Comparison of ENCODE assay signal across 12 mouse cellular contexts in genomic region chr12:108392254-108393044, GRCm38 (mm10). TPM values are rescaled to one million over a fixed set of nuclear protein-coding genes. Genes with fewer than 3 reads are reported as not detected.
DNase-seq lines count a peak whose midpoint lies in the region; ATAC-seq and TF ChIP-seq lines count a peak whose summit lies in the region.
"Had no signal": no experiment of that assay in that cellular context is flagged by ENCODE, and none has a peak within 500 bp of the region (broad histone marks: within the 10 kb centered on the region; RNA-seq: fewer than 3 reads in every experiment).

No protein-coding gene starts in this region.

- TF ChIP-seq CTCF in heart, adult 2 months (IDR thresholded peaks at IDR 0.05), result no peak

- peak; percentile 51; the same call in 1 of the 2 replicates for TF ChIP-seq EP300 in heart, adult 2 months (IDR thresholded peaks at IDR 0.05; ENCODE audit: insufficient read depth, low read depth, low read length)

- WGBS in heart, adult 2 months, result 49% methylated on average over 12 of the region's 12 CpGs
- 62% methylated on average over 12 of the region's 12 CpGs for WGBS in heart, embryonic 12.5 days
- 56% methylated on average over 12 of the region's 12 CpGs for WGBS in heart, embryonic 15.5 days
- 66% methylated on average over 12 of the region's 12 CpGs for WGBS in stomach, embryonic 14.5 days

- intact Hi-C loops in heart, adult 2 months (cut with DNase I), result loop anchor here (2.0 kb wide), 1 partner anchor 22 kb away; the partner anchor contains the start of gene Eml1

- no peaks in the 10 kb centered on the region for H3K79me2 ChIP-seq in heart, adult 2 months (replicated peaks; ENCODE audit: control insufficient read depth, insufficient read depth, low read length)

- TF ChIP-seq POLR2A in heart, adult 2 months (IDR thresholded peaks at IDR 0.05; ENCODE audit: insufficient read depth, low read depth, low read length), result no peak

- H3K27ac ChIP-seq in heart, adult 2 months, result peak overlapping the region; percentile 83
- H3K27ac ChIP-seq in heart, embryonic 12.5 days (ENCODE audit: poor library complexity, severe bottlenecking), result no peak overlapping the region
- H3K27ac ChIP-seq in heart, embryonic 15.5 days, result peak overlapping the region; percentile 61
- H3K27ac ChIP-seq in stomach, embryonic 14.5 days (ENCODE audit: low read length), result peak overlapping the region; percentile 28; the same call in 1 of the 2 replicates
- H3K27ac ChIP-seq: embryonic facial prominence, embryonic 15.5 days; limb, embryonic 15.5 days; macrophage had no signal

- ATAC-seq in heart, embryonic 12.5 days (ENCODE audit: insufficient number of reproducible peaks, low FRiP score), result no peak
- ATAC-seq in heart, embryonic 15.5 days (replicated peaks; ENCODE audit: insufficient number of reproducible peaks, insufficient read depth, low FRiP score, low read depth), result no peak
- no peak for ATAC-seq in stomach, embryonic 14.5 days (ENCODE audit: insufficient number of reproducible peaks, insufficient read depth, low FRiP score, low read depth)

- H3K27me3 ChIP-seq in heart, adult 2 months (ENCODE audit: control insufficient read depth, insufficient read depth, low read length), result no peaks in the 10 kb centered on the region
- no peaks in the 10 kb centered on the region for H3K27me3 ChIP-seq in heart, embryonic 12.5 days (replicated peaks)
- no peaks in the 10 kb centered on the region for H3K27me3 ChIP-seq in heart, embryonic 15.5 days
- no peaks in the 10 kb centered on the region for H3K27me3 ChIP-seq in stomach, embryonic 14.5 days (ENCODE audit: control insufficient read depth, insufficient read depth, low read length)
- H3K27me3 ChIP-seq: embryonic facial prominence, embryonic 15.5 days; limb, embryonic 15.5 days had no signal

- no peaks in the 10 kb centered on the region for H3K36me3 ChIP-seq in heart, adult 2 months (ENCODE audit: control insufficient read depth, insufficient read depth, low read length)
- no peaks in the 10 kb centered on the region for H3K36me3 ChIP-seq in heart, embryonic 12.5 days
- no peaks in the 10 kb centered on the region for H3K36me3 ChIP-seq in heart, embryonic 15.5 days
- no peaks in the 10 kb centered on the region for H3K36me3 ChIP-seq in stomach, embryonic 14.5 days (ENCODE audit: control insufficient read depth, insufficient read depth, low read length)
- H3K36me3 ChIP-seq: embryonic facial prominence, embryonic 15.5 days; limb, embryonic 15.5 days had no signal

- H3K4me3 ChIP-seq in heart, adult 2 months, result no peak overlapping the region
- H3K4me3 ChIP-seq in heart, embryonic 12.5 days, result no peak overlapping the region
- no peak overlapping the region for H3K4me3 ChIP-seq in heart, embryonic 15.5 days
- H3K4me3 ChIP-seq in stomach, embryonic 14.5 days (ENCODE audit: low read depth, low read length), result no peak overlapping the region
- H3K4me3 ChIP-seq: embryonic facial prominence, embryonic 15.5 days; limb, embryonic 15.5 days had no signal

- peak; percentile 49 to 62 for DNase-seq in heart, adult 2 months
- peak; percentile 63 for DNase-seq in adrenal gland, postnatal 14 days
- DNase-seq in frontal cortex, postnatal 25 days (ENCODE audit: low spot score in 2 of 2), result no peak
- DNase-seq in layer of hippocampus, adult 11-12 months (ENCODE audit: low spot score), result no peak
- DNase-seq: gastrocnemius, postnatal 10 days; layer of hippocampus, postnatal 36 days had no signal

- no peak overlapping the region for H3K4me2 ChIP-seq in heart, embryonic 12.5 days
- 0 out of 2 replicates have a peak overlapping the region, but pooled peaks have one; percentile 5 for H3K4me2 ChIP-seq in heart, embryonic 15.5 days
- no peak overlapping the region for H3K4me2 ChIP-seq in stomach, embryonic 14.5 days (replicated peaks; ENCODE audit: low read depth, low read length)
- H3K4me2 ChIP-seq: embryonic facial prominence, embryonic 15.5 days; limb, embryonic 15.5 days had no signal

- peaks cover 16% of the 10 kb centered on the region for H3K4me1 ChIP-seq in heart, adult 2 months (ENCODE audit: control insufficient read depth, insufficient read depth, low read length)
- H3K4me1 ChIP-seq in heart, embryonic 12.5 days (replicated peaks), result peaks cover 26% of the 10 kb centered on the region
- peaks cover 33% of the 10 kb centered on the region for H3K4me1 ChIP-seq in heart, embryonic 15.5 days (replicated peaks)
- peaks cover 5% of the 10 kb centered on the region for H3K4me1 ChIP-seq in stomach, embryonic 14.5 days (ENCODE audit: control insufficient read depth, insufficient read depth, low read length)

- no peak overlapping the region for H3K9ac ChIP-seq in heart, adult 2 months (ENCODE audit: low read depth, low read length)
- H3K9ac ChIP-seq in heart, embryonic 12.5 days, result no peak overlapping the region
- H3K9ac ChIP-seq in heart, embryonic 15.5 days, result no peak overlapping the region
- no peak overlapping the region for H3K9ac ChIP-seq in stomach, embryonic 14.5 days (replicated peaks; ENCODE audit: low read depth, low read length)
- H3K9ac ChIP-seq: embryonic facial prominence, embryonic 15.5 days; limb, embryonic 15.5 days had no signal

- no peaks in the 10 kb centered on the region for H3K9me3 ChIP-seq in heart, embryonic 12.5 days (replicated peaks)
- no peaks in the 10 kb centered on the region for H3K9me3 ChIP-seq in heart, embryonic 15.5 days (replicated peaks)
- H3K9me3 ChIP-seq in stomach, embryonic 14.5 days (ENCODE audit: control insufficient read depth, low read depth, low read length), result no peaks in the 10 kb centered on the region
- H3K9me3 ChIP-seq: embryonic facial prominence, embryonic 15.5 days; limb, embryonic 15.5 days had no signal

RNA-seq across cellular contexts. Expression of gene Eml1, which starts 21.7 kb away (rescaled TPM):
- 10 to 100 TPM; 73.5 to 84.7 TPM for total RNA-seq in heart, adult 2 months (2021)
- 68.7 and 112 TPM in 2 replicates for polyA plus RNA-seq in heart, adult 2 months (2012; rRNA removed)
- 49.5 and 54.6 TPM in 2 replicates for polyA plus RNA-seq in heart, embryonic 12.5 days (2016; fragmentation: Nextera tagmentation; extraction: Ambion mirVana)
- 32.9 and 38.8 TPM in 2 replicates for total RNA-seq in adrenal gland, postnatal 14 days (2021)
- 62.5 and 76.6 TPM in 2 replicates for polyA plus RNA-seq in heart, embryonic 15.5 days (2015; fragmentation: Nextera tagmentation; extraction: Ambion mirVana)
- 68.6 and 75.8 TPM in 2 replicates for polyA plus RNA-seq in stomach, embryonic 14.5 days (2014; fragmentation: Nextera tagmentation; extraction: Ambion mirVana)
- polyA plus RNA-seq: macrophage had no signal

RNA-seq across cellular contexts. Expression of gene Cyp46a1, which starts 58.3 kb away (rescaled TPM):
- total RNA-seq in heart, adult 2 months (2021), result under 1 TPM; 0.41 to 0.47 TPM
- 1.3 and 1.8 TPM in 2 replicates for polyA plus RNA-seq in heart, adult 2 months (2012; rRNA removed)
- 7.9 and 8.0 TPM in 2 replicates for polyA plus RNA-seq in heart, embryonic 12.5 days (2016; fragmentation: Nextera tagmentation; extraction: Ambion mirVana)
- total RNA-seq in adrenal gland, postnatal 14 days (2021), result 1.7 and 2.0 TPM in 2 replicates
- 5.6 and 6.2 TPM in 2 replicates for polyA plus RNA-seq in heart, embryonic 15.5 days (2015; fragmentation: Nextera tagmentation; extraction: Ambion mirVana)
- 6.5 and 8.7 TPM in 2 replicates for polyA plus RNA-seq in stomach, embryonic 14.5 days (2014; fragmentation: Nextera tagmentation; extraction: Ambion mirVana)
- polyA plus RNA-seq: macrophage had no signal

Comparison
In these comparisons a context has a peak if more than half of its experiments do, and no peak if none do; other contexts are left out.
1. DNase-seq: peak in heart, adult 2 months (2 of 2) and adrenal gland, postnatal 14 days (single experiment); none in frontal cortex, postnatal 25 days (0 of 2) and layer of hippocampus, adult 11-12 months (single experiment).